Mouse (Mus musculus): ENCODE measurements around the gene Prf1.

Prf1 gene

GRCm38 (mm10) chr10:61341557-61341956 is 43.9 kb downstream of the Prf1 start:
- DNase-seq = peak; percentile 56

- DNase-seq = no peak
Measured at GRCm38 (mm10) chr10:61342750-61343149, 45.1 kb downstream of the Prf1 start.

GRCm38 (mm10) chr10:61343950-61344349 is 46.3 kb downstream of the Prf1 start:
- DNase-seq = peak; percentile 72

- no peak for DNase-seq
Measured at GRCm38 (mm10) chr10:61345179-61345578, 47.5 kb downstream of the Prf1 start.

GRCm38 (mm10) chr10:61346374-61346773 is 48.7 kb downstream of the Prf1 start:
- DNase-seq = no peak

GRCm38 (mm10) chr10:61351216-61351615 is 53.6 kb downstream of the Prf1 start:
- no peak for DNase-seq

Data from liver (tissue).